Mouse (Mus musculus) c-Kit-negative CD71-positive TER-119-positive erythroid progenitor cells, embryonic 14.5 days (primary cell): ENCODE measurements around the gene Rdh9.
A peak's percentile ranks its signal among the peaks of the same experiment; 100 is the strongest.

Experiments
- DNase-seq: peaks from one replicate; pipeline ENCODE4 v3.0.0-alpha.2; 2013; ENCODE audit warnings: low read depth, low spot score

Rdh9 gene

GRCm38 (mm10) chr10:127776011-127776410 lies at the start of gene Rdh9:
Gene Rdh9, plus strand, starts transcription at chr10:127776386.
- DNase-seq = no peak

DNA sequence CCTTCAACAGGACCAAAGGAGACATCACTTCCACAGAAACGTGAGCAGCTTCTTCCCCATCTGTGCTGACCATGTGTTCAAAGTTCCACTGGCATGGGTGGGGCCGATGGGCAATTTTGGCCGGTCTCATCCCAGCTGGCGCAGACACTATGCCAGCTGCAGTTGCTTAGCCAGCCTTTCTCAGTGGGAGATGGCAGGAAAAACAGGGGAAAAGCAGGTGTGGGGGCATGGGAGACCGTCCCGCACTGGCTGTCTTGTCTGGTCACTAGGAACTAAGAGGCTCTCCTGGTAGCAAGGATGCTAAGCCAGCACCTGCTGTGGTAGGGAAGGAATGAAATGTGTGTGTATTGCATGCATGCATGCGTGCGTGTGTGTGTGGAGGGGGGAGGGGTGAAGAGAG lies 47.7 kb upstream of the Rdh9 start:
- no peak for DNase-seq

DNA sequence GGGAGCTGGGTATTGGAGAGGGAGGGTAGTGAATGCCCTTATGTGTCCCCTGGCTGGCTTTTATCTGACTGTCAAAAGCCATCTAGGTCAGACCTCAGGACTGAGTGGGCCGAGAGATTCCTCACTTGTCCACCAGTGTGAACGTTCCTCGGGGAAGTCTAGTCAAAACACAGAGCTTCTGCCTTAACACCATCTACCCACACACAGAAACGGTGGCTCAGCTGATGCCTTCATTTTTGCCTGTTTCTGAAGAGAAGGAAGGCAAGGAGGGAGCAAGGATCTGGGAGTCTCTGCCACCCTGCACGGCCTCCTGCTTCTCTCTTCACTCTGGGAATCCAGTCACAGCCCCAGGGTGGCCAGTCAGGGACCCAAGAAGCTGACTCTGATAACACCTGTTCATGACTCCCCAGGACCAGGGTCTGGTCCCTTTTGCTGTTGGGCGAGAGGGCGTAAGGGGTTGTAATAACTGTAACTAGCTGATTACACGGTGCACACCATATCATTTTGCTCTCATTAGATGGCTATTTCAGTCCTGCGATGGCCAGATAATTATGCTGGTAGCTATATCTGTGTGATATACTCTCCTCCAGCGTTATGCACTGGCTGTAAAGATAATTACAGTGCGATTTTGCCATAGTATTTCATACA lies 45.8 kb upstream of the Rdh9 start:
- DNase-seq = no peak

DNA sequence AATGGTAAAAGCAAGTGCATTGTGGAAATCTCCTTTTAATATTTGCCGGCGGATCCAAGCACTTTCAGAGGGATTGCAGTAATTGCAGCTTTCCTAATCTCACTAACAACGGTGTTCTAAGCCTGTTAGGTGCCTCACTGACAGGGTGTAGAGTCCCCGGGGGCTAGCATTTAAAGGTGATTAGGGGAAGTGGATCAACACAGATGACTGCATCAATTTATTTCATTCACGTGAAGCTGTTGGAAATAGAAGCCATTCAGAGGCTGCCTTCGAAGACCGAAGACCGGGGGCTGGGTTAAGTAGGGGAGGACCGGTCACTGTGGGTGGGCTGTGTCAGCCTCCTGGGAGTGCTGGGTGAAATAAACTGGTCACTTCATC lies 45.3 kb upstream of the Rdh9 start:
- no peak for DNase-seq

DNA sequence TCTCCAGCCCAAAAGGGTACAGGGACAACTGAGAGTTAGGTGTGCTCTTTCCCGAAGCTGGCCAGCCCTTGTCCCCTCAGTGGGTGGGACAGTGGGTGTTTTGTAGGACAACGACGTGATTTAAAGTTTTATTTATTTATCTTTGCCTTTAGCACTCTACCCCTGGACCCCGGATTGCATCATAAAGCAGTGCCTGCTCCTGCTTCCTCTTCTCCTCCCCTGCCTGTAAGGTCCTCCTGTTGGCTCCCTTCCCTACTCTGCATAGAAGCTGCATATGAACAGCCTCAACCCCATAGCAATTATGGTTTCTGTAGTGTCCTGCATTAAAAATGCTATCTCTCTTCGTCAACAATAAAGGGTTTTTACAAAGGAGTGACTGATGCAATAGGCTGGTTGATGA lies 44.8 kb upstream of the Rdh9 start:
- DNase-seq = no peak

- no peak for DNase-seq
These were observed 41.8 kb upstream of the Rdh9 start for GRCm38 (mm10) chr10:127734434-127734833.

GRCm38 (mm10) chr10:127736266-127736665 lies 39.9 kb upstream of the Rdh9 start:
- DNase-seq = no peak

GRCm38 (mm10) chr10:127736916-127737315 lies 39.3 kb upstream of the Rdh9 start:
- no peak for DNase-seq

- no peak for DNase-seq
These were observed 38.6 kb upstream of the Rdh9 start for GRCm38 (mm10) chr10:127737552-127737951.

GRCm38 (mm10) chr10:127738151-127738882 lies 37.9 kb upstream of the Rdh9 start:
- peak; percentile 51 for DNase-seq

GRCm38 (mm10) chr10:127739083-127739660 lies 37.0 kb upstream of the Rdh9 start, which contains the start of gene Zbtb39:
Gene Zbtb39, plus strand, starts transcription at chr10:127739538.
- DNase-seq = no peak

DNA sequence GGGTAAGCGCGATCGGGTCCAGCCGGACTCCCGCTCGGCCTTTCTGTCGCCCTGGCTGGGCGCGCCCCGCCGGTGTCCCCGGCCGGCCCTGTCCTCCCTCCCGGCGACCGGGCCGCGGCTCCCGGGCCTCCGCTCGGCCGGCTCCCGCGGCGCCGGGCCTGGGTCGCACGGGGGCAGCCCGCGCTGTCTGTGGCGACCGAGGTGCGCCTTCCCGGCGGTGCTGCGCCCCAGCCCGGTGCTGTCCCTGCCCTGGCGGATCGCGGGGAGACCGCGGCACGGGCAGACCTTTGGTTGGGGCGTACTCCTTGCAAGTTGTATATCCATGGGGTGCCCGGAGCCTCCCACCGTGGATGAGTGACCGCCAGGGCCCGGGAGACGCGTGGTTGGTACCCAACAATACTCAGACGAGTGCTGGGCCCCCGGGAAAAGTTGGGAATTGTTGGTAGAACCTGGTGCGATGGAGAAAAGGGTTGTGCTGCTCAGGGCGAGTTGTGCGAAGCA lies 36.5 kb upstream of the Rdh9 start:
- no peak for DNase-seq

DNA sequence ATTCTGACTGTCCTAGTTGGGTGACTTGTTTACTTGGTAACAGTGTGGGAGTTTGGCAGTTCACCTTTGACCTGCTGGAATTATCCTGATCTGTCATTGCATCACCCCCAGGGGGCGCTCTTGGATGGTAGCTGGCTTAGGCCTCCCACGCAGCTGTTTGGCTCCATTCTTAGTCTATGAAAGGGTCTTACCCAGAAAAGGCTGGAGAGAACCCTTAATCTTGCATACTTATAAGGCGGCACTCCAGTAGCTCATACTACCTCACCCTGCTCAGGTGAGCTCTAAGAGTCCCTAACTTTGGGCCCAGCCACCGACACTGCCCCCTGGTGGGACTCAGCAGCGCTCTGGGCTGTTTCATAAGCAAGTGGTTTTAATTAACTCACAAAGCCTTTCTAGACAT lies 31.5 kb upstream of the Rdh9 start:
- DNase-seq = no peak

GRCm38 (mm10) chr10:127745886-127746285 lies 30.3 kb upstream of the Rdh9 start:
- DNase-seq = no peak

GRCm38 (mm10) chr10:127747254-127747653 lies 28.9 kb upstream of the Rdh9 start:
- DNase-seq = no peak

GRCm38 (mm10) chr10:127748847-127749612 lies 27.2 kb upstream of the Rdh9 start:
- DNase-seq = no peak

DNA sequence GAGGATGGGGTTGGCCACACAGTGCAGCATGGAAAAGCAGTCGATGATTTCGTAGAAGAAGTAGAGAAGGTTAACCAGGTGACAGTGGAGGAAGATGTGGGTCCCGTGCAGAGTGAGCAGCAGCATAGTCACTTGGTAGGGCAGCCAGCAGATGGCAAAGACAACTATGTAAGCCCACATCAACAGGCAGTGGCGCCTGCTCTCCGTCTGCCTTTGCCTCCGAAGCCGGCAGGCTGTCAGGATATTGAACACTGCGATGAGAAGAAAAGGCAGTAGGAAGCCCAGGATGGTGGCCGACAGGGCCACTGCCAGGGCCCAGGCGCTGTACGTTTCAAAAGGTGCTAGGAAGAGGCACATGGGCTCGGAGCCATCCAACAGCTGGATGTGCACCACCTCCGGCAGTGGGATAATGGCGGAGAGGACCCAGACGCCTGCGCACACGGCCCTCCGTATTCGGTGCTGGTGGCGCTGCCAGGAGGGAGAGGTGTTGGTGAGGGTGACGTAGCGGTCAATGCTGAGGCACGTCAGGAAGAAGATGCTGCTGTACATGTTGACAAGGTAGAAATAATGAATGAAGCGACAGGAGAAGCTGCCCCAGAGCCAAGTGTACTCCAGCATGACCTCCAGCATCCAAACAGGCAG lies 25.9 kb upstream of the Rdh9 start:
- no peak for DNase-seq

DNA sequence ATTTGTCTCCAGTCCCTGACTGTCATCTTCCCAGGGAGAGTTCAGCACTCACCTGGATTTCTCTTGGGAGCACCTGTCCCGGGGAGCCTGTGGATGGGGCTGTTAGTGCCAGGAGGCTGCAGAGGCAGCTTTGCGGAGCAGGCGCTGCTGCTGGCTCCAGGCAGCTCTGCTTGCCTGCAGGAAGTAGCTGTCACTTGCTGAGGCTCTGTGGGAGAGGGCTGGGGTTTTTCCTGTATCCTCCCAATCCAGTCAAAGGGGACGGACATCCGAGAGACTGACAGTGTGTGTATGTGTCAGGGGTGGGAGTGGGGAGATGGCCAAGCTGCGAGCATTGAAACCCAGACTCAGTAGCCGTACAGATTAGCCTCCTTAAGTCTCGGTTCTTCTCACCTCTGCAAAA lies 24.6 kb upstream of the Rdh9 start, which contains the start of gene Gpr182:
Gpr182 (minus strand) TSS at position 185 of the 400 bp plus-strand sequence.
- no peak for DNase-seq

DNA sequence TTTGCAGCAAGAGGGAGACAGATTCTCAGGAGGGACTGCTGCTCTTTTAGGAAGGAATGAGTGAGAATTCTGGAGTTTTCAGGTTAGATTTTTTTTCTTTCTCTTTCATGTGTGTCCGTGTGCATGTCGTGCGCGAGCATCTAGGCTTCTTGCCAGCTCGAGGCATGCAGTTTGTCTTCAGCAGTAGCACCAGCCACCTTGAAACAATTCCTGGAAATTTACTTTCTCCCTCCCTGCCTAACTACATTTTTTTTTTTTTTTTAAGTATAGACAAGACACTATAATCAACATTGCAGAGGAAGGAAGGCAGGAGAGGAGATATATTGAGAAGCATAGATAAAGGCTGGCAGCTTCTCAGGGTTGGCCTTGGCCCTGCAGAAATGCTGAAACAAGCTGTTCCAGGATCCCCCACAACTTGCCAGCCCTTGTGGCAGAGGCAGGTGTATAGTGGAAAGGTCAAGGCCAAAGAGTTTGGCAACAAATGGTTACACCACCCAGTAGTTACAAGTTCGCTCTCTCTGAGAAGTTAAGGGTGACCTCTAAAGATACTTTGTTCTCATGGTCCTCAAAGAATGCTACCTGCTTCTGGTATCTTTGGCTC lies 21.5 kb upstream of the Rdh9 start:
- DNase-seq = no peak

- DNase-seq = no peak
These were observed 20.9 kb upstream of the Rdh9 start for GRCm38 (mm10) chr10:127755246-127755645.
